Mouse (Mus musculus): Measurements from ENCODE around the gene Pbx3. TPM values are rescaled to one million over a fixed set of nuclear protein-coding genes. Genes with fewer than 3 reads are reported as not detected.

The Pbx3 gene
- polyA plus RNA-seq, 1 experiment, result 187 TPM

GRCm38 (mm10) chr2:34252286-34252685 is 120.7 kb downstream of the Pbx3 start:
- TF ChIP-seq CTCF (IDR thresholded peaks at IDR 0.05; ENCODE audit: borderline replicate concordance, extremely low read depth, insufficient read depth, insufficient read length), result no peak
- no peak for TF ChIP-seq POLR2A (IDR thresholded peaks at IDR 0.05; ENCODE audit: borderline replicate concordance, extremely low read depth, insufficient read depth, insufficient read length, poor library complexity, severe bottlenecking)
- DNase-seq (ENCODE audit: low read depth), result peak; percentile 63

GRCm38 (mm10) chr2:34249961-34250658 is 122.8 kb downstream of the Pbx3 start:
- TF ChIP-seq CTCF (IDR thresholded peaks at IDR 0.05; ENCODE audit: borderline replicate concordance, extremely low read depth, insufficient read depth, insufficient read length) (no peak), POLR2A (IDR thresholded peaks at IDR 0.05; ENCODE audit: borderline replicate concordance, extremely low read depth, insufficient read depth, insufficient read length, poor library complexity, severe bottlenecking) (no peak)

GRCm38 (mm10) chr2:34249141-34249960 is 123.6 kb downstream of the Pbx3 start:
- peak; percentile 96 for DNase-seq (ENCODE audit: low read depth)
- peak; percentile 53; the same call in 1 of the 2 replicates for TF ChIP-seq CTCF (IDR thresholded peaks at IDR 0.05; ENCODE audit: borderline replicate concordance, extremely low read depth, insufficient read depth, insufficient read length)
- no peak for TF ChIP-seq POLR2A (IDR thresholded peaks at IDR 0.05; ENCODE audit: borderline replicate concordance, extremely low read depth, insufficient read depth, insufficient read length, poor library complexity, severe bottlenecking)

More at GRCm38 (mm10) chr2:34249961-34250658, 122.8 kb downstream of the Pbx3 start:
- DNase-seq (ENCODE audit: low read depth), result peak; percentile 74

GRCm38 (mm10) chr2:34240885-34241284 is 132.1 kb downstream of the Pbx3 start:
- DNase-seq (ENCODE audit: low read depth), result no peak
- TF ChIP-seq POLR2A (IDR thresholded peaks at IDR 0.05; ENCODE audit: borderline replicate concordance, extremely low read depth, insufficient read depth, insufficient read length, poor library complexity, severe bottlenecking), result no peak
- no peak for TF ChIP-seq CTCF (IDR thresholded peaks at IDR 0.05; ENCODE audit: borderline replicate concordance, extremely low read depth, insufficient read depth, insufficient read length)

- DNase-seq (ENCODE audit: low read depth), result peak; percentile 64
- TF ChIP-seq CTCF (IDR thresholded peaks at IDR 0.05; ENCODE audit: borderline replicate concordance, extremely low read depth, insufficient read depth, insufficient read length), result no peak
- no peak for TF ChIP-seq POLR2A (IDR thresholded peaks at IDR 0.05; ENCODE audit: borderline replicate concordance, extremely low read depth, insufficient read depth, insufficient read length, poor library complexity, severe bottlenecking)
Observed at GRCm38 (mm10) chr2:34239315-34239858, 133.6 kb downstream of the Pbx3 start.

GRCm38 (mm10) chr2:34235467-34236075 is 137.4 kb downstream of the Pbx3 start:
- no peak for TF ChIP-seq CTCF (IDR thresholded peaks at IDR 0.05; ENCODE audit: borderline replicate concordance, extremely low read depth, insufficient read depth, insufficient read length)
- no peak for TF ChIP-seq POLR2A (IDR thresholded peaks at IDR 0.05; ENCODE audit: borderline replicate concordance, extremely low read depth, insufficient read depth, insufficient read length, poor library complexity, severe bottlenecking)
- DNase-seq (ENCODE audit: low read depth), result peak; percentile 63

GRCm38 (mm10) chr2:34234274-34234673 is 138.7 kb downstream of the Pbx3 start:
- peak; percentile 67 for DNase-seq (ENCODE audit: low read depth)
- no peak for TF ChIP-seq POLR2A (IDR thresholded peaks at IDR 0.05; ENCODE audit: borderline replicate concordance, extremely low read depth, insufficient read depth, insufficient read length, poor library complexity, severe bottlenecking)
- no peak for TF ChIP-seq CTCF (IDR thresholded peaks at IDR 0.05; ENCODE audit: borderline replicate concordance, extremely low read depth, insufficient read depth, insufficient read length)

- peak; percentile 74 for DNase-seq (ENCODE audit: low read depth)
Observed at GRCm38 (mm10) chr2:34233271-34233670, 139.7 kb downstream of the Pbx3 start.

GRCm38 (mm10) chr2:34227688-34228087 is 145.3 kb downstream of the Pbx3 start:
- DNase-seq (ENCODE audit: low read depth), result peak; percentile 64
- TF ChIP-seq CTCF (IDR thresholded peaks at IDR 0.05; ENCODE audit: borderline replicate concordance, extremely low read depth, insufficient read depth, insufficient read length) (no peak), POLR2A (IDR thresholded peaks at IDR 0.05; ENCODE audit: borderline replicate concordance, extremely low read depth, insufficient read depth, insufficient read length, poor library complexity, severe bottlenecking) (no peak)

More at GRCm38 (mm10) chr2:34233271-34233670, 139.7 kb downstream of the Pbx3 start:
- TF ChIP-seq POLR2A (IDR thresholded peaks at IDR 0.05; ENCODE audit: borderline replicate concordance, extremely low read depth, insufficient read depth, insufficient read length, poor library complexity, severe bottlenecking) (no peak), CTCF (IDR thresholded peaks at IDR 0.05; ENCODE audit: borderline replicate concordance, extremely low read depth, insufficient read depth, insufficient read length) (no peak)

GRCm38 (mm10) chr2:34225470-34225869 is 147.5 kb downstream of the Pbx3 start:
- DNase-seq (ENCODE audit: low read depth), result peak; percentile 89
- no peak for TF ChIP-seq CTCF (IDR thresholded peaks at IDR 0.05; ENCODE audit: borderline replicate concordance, extremely low read depth, insufficient read depth, insufficient read length)
- no peak for TF ChIP-seq POLR2A (IDR thresholded peaks at IDR 0.05; ENCODE audit: borderline replicate concordance, extremely low read depth, insufficient read depth, insufficient read length, poor library complexity, severe bottlenecking)

- no peak for DNase-seq (ENCODE audit: low read depth)
- no peak for TF ChIP-seq CTCF (IDR thresholded peaks at IDR 0.05; ENCODE audit: borderline replicate concordance, extremely low read depth, insufficient read depth, insufficient read length)
- TF ChIP-seq POLR2A (IDR thresholded peaks at IDR 0.05; ENCODE audit: borderline replicate concordance, extremely low read depth, insufficient read depth, insufficient read length, poor library complexity, severe bottlenecking), result no peak
Observed at GRCm38 (mm10) chr2:34221477-34221876, 151.5 kb downstream of the Pbx3 start.

Measured in brain, embryonic 14.5 days (tissue).